Mouse (Mus musculus) forebrain, embryonic 10.5 days (tissue): ENCODE results near the gene Aff1. TPM values are rescaled to one million over a fixed set of nuclear protein-coding genes. Genes with fewer than 3 reads are reported as not detected.

ENCODE experiments used
- DNase-seq: peaks from one replicate; pipeline ENCODE4 v3.0.0-alpha.2; 2017; ENCODE audit warnings: low spot score; ENCODE audit errors: extremely low spot score
- H3K27ac ChIP-seq: fragments of 300-500 bp; sonication (generic); 2 replicates; pipeline ENCODE4 v1.5.1; 2016; ENCODE audit warnings: mild to moderate bottlenecking
- H3K27me3 ChIP-seq: fragments of 300-500 bp; sonication (generic); 2 replicates; pipeline ENCODE4 v1.6.1; 2016; ENCODE audit warnings: mild to moderate bottlenecking; ENCODE audit not compliant: poor library complexity, severe bottlenecking
- H3K36me3 ChIP-seq: fragments of 300-500 bp; sonication (generic); replicated peaks from 2 replicates; pipeline ENCODE4 v1.6.1; 2016; ENCODE audit warnings: mild to moderate bottlenecking, moderate library complexity
- H3K4me1 ChIP-seq: fragments of 300-500 bp; sonication (generic); 2 replicates; pipeline ENCODE4 v1.6.1; 2016
- H3K4me3 ChIP-seq: fragments of 300-500 bp; sonication (generic); 2 replicates; pipeline ENCODE4 v1.5.1; 2016; ENCODE audit warnings: mild to moderate bottlenecking, moderate library complexity
- H3K9me3 ChIP-seq: fragments of 300-500 bp; sonication (generic); 2 replicates; pipeline ENCODE4 v1.6.1; 2016; ENCODE audit warnings: mild to moderate bottlenecking, moderate library complexity
- WGBS: fragments of 180-500 bp; shearing (Covaris S2); methylation state at CpG from one replicate; pipeline ENCODE4 v1.1.7; 2016; 5-methylcytosine and 5-hydroxymethylcytosine counted together
- polyA plus RNA-seq: library from polyadenylated mRNA; unstranded; fragments of >200 nt; fragmentation: Nextera tagmentation; extraction: Ambion mirVana; gene quantifications from 2 replicates; pipeline ENCODE4 v1.2.1, GENCODE M21; 2016

Aff1 gene
- polyA plus RNA-seq, 1 experiment from 2014 or later: 5.1 TPM

DNA sequence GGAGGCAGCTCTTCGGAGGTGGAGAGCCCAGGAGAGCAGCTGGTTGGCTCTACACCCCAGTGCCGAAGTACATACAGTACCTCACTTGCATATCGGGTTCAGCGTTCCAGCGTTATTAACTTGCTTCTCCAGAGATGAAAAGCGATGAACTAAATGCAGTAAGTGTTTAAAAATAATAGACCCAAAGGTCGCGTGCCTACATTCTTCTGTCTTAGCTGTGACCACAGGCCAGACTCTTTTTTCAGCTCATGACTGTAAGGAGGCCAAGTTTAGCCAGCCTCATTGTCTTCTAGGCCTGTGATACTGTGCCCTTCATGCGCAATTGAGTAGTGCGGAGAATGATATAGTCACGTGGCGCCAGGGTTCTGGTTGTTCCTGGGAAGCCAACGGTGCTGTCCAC is 83.3 kb downstream of the Aff1 start:
- WGBS: 88% methylated on average over 13 of the region's 13 CpGs
- no peak for DNase-seq
- H3K27ac ChIP-seq: peak overlapping the region; percentile 87
- H3K4me3 ChIP-seq: no peak overlapping the region
- H3K9me3 ChIP-seq: no peaks in the 10 kb centered on the region
- no peaks in the 10 kb centered on the region for H3K27me3 ChIP-seq
- H3K4me1 ChIP-seq: peaks cover 95% of the 10 kb centered on the region
- H3K36me3 ChIP-seq: 0 out of 2 replicates have a peak, but pooled peaks cover 1% of the 10 kb centered on the region

DNA sequence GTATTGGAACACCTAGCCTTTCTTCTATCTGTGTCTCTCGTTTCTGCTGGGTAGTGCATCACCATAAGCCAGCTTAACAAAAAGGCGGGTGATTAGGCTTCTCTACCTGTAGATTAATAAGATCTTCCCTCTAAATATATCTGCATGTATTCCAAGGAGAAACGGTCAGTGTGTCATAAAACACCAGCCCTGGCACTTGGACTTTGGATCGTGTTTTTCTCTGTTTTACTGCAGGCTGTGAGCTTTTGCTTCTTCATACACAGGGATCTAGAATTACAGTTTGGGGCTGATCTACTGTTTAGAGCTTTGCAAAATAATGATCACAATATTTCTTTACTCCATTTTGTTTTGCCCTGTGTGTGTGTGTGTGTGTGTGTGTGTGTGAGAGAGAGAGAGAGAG is 84.7 kb downstream of the Aff1 start:
- no peak for DNase-seq
- no peak overlapping the region for H3K4me3 ChIP-seq
- no peaks in the 10 kb centered on the region for H3K9me3 ChIP-seq
- WGBS: 74% methylated on average over 4 of the region's 4 CpGs
- H3K27me3 ChIP-seq: no peaks in the 10 kb centered on the region
- H3K36me3 ChIP-seq: no peaks in the 10 kb centered on the region
- peak overlapping the region; percentile 86 for H3K27ac ChIP-seq
- H3K4me1 ChIP-seq: peaks cover 98% of the 10 kb centered on the region

DNA sequence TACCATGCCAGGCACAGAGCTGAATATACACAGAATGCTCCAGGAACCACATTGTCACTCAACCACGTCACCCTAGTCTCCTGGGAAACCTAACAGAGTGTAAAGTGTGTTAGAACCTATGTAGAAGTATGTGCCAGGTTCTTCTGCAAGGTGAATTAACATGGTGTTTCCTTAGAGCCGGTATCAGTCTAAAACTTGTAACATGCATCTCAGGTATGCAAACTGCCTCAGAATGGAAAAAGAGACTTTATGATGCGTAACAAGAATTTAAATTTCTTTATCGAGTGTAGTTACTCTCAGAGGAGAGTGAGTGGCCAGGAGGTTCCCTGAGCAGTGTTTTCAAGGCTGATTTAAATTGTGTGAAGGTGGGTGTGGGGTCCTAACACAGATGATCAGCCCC is 85.3 kb downstream of the Aff1 start:
- H3K4me1 ChIP-seq: peaks cover 98% of the 10 kb centered on the region
- no peak for DNase-seq
- no peaks in the 10 kb centered on the region for H3K9me3 ChIP-seq
- peak overlapping the region; percentile 86 for H3K27ac ChIP-seq
- H3K36me3 ChIP-seq: no peaks in the 10 kb centered on the region
- WGBS: 56% methylated on average over 4 of the region's 4 CpGs
- H3K27me3 ChIP-seq: no peaks in the 10 kb centered on the region
- peak overlapping the region; percentile 44; the same call in 1 of the 2 replicates for H3K4me3 ChIP-seq

DNA sequence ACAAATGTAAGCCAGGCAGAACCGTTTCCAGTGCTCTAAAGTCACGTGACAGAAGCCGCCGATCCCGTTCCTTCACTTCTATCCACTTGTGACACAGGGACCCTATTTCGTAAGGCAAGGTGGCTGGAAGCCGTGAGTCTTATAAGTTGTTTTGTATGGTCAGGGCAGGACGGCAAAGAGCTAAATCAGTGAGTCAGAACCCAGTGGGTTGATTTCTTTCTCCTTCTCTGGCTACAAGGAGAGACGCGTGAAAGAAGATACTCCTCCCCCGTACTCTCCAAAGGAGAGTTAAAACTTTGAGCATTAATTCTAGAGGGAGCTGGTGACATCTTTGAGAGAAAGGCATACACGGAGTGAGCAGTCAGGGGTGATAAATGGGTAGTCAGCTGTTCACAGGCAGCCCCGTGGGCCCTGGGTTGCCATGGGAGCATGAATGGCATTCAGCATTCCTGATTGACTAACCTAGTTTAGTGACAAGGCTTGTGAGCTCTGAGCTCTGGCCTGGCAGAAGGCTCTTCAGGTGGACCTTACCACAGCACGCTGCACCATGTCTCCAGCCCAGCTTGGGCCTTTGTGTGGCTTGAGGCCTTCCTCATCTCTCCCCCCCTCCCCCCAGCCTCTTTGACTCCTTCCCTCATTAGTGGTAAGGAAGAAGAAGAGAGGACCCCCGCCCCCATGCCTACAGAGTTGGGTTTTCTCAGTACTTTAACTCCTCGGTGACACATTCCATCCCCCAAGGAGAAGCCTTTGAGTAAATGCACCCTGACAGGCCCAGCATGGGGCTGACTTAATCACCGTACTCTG is 86.3 kb downstream of the Aff1 start:
- H3K4me3 ChIP-seq: peak overlapping the region; percentile 44
- peaks cover 93% of the 10 kb centered on the region for H3K4me1 ChIP-seq
- 1% methylated on average over 17 of the region's 17 CpGs for WGBS

DNA sequence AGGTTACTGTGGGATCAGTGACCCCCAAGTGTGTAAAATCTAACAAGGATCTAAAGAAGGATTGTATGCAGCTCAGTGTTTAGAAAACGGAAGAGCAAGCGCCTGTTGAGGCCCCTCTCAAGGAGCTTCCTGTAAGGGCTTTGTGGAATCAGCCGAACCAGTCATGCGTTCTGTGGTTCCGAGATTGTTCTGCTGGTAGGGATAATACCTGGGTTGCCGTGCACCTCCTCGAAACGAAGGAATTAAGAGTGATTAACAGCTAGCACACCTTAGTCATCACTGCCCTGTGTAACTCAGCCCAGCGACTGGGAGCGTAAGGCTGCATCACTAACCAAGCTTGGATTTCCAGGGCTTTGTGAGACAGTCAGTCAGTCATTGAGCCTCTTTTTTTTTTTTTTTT is 87.7 kb downstream of the Aff1 start:
- peak overlapping the region; percentile 7; the same call in 1 of the 2 replicates for H3K4me3 ChIP-seq
- H3K27me3 ChIP-seq: no peaks in the 10 kb centered on the region; the same call in 1 of the 2 replicates
- H3K4me1 ChIP-seq: peaks cover 80% of the 10 kb centered on the region
- peak overlapping the region; percentile 86 for H3K27ac ChIP-seq
- no peak for DNase-seq
- peaks cover 15% of the 10 kb centered on the region for H3K36me3 ChIP-seq
- H3K9me3 ChIP-seq: no peaks in the 10 kb centered on the region
- whole genome bisulfite sequencing: 11% methylated on average over 10 of the region's 10 CpGs

More for the DNA sequence above, 86.3 kb downstream of the Aff1 start:
- Histone ChIP-seq H3K27ac (peak overlapping the region; percentile 86), H3K9me3 (no peaks in the 10 kb centered on the region), H3K36me3 (peaks cover 2% of the 10 kb centered on the region), H3K27me3 (no peaks in the 10 kb centered on the region; the same call in 1 of the 2 replicates)
- DNase-seq: peak; percentile 87

DNA sequence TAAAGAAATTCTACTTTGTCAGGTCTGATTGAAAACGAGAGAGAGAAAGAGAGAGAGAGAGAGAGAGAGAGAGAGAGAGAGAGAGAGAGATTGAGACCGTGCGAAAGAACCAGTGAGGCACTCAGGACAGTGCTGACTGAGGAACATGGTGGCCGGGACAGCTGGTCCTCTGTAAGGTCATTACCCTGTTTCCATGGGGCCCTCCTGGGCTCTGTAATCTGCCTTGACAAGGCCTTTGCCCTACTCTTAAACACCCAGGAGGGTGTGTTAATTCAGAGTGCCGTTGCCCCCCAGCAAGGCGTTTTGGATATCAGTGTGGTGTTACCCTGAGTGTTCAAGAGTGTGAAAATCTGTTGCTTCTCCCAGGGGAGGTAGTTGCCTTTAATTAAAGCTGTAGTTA is 88.1 kb downstream of the Aff1 start:
- peak overlapping the region; percentile 75 for H3K27ac ChIP-seq
- H3K9me3 ChIP-seq: no peaks in the 10 kb centered on the region
- no peak overlapping the region for H3K4me3 ChIP-seq
- DNase-seq: no peak
- H3K27me3 ChIP-seq: no peaks in the 10 kb centered on the region; the same call in 1 of the 2 replicates
- WGBS: 23% methylated on average over 6 of the region's 6 CpGs
- peaks cover 19% of the 10 kb centered on the region for H3K36me3 ChIP-seq
- peaks cover 76% of the 10 kb centered on the region for H3K4me1 ChIP-seq

DNA sequence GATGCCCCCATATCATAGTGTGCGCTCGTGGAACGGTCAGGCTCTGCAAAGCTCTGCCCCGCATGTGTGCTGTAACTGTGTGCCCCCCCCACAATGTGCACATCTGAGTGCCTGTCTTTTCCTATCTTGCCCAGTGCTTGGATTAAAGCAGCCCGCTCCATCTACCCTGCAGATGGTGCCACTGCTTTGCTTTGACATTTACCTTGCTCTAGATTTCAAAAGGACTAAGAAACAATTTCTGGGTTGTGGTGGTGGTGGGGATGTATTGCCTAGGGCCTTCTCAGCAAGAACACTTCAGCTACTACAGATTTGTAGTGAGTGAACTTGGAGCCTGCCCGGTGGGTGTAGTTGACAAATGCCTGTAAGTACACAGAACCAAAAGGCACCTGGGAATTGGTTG is 88.7 kb downstream of the Aff1 start:
- no peak overlapping the region for H3K4me3 ChIP-seq
- 82% methylated on average over 6 of the region's 6 CpGs for WGBS
- peaks cover 70% of the 10 kb centered on the region for H3K4me1 ChIP-seq
- peak overlapping the region; percentile 75 for H3K27ac ChIP-seq
- no peaks in the 10 kb centered on the region for H3K9me3 ChIP-seq
- no peak for DNase-seq
- H3K36me3 ChIP-seq: peaks cover 24% of the 10 kb centered on the region
- no peaks in the 10 kb centered on the region; the same call in 1 of the 2 replicates for H3K27me3 ChIP-seq

DNA sequence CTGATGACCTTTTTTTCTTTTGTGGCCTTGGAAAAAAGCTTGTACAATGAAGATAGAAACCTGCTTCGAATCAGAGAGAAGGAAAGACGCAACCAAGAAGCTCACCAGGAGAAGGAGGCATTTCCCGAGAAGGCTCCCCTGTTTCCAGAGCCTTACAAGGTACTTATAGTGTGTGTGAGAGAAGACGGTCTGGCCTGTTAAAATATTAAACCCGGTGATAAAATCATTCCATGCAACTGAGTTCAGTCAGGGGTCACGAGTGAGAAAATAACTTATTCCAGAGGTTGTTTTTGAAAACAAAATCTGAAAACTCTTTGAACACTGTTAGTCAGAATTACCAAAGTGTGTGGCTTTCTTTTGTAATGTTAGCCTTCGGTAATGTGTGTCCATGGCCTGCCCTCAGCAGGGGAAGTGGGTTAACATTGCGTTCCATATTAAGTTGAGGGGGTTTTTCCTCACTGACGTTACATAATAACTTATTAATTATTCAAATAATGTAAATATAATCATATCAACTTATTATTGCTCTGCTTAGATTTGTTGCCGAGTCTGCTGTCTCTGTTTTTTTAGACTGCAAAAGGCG is 91.0 kb downstream of the Aff1 start:
- Histone ChIP-seq H3K27ac (0 out of 2 replicates have a peak overlapping the region, but pooled peaks have one; percentile 13), H3K4me3 (no peak overlapping the region), H3K27me3 (no peaks in the 10 kb centered on the region; the same call in 1 of the 2 replicates), H3K4me1 (peaks cover 63% of the 10 kb centered on the region), H3K9me3 (no peaks in the 10 kb centered on the region), H3K36me3 (peaks cover 24% of the 10 kb centered on the region)
- WGBS: 90% methylated on average over 11 of the region's 11 CpGs
- no peak for DNase-seq

DNA sequence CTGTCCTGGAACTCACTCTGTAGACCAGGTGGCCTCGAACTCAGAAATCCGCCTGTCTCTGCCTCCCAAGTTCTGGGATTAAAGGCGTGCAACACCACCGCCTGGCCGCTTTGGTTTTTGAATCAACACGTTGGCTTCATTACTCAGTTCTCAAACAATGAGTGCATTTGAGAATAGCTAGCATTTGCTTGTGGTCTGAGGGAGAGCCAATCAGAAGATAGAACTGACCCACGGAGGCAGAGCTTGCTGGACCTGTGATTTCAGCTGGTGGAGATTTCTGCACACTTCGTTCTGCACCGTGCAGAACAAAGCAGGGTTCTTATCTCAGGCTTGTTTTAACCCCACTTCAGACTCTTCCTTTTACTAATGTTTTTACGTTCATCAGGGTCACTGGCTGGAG is 93.9 kb downstream of the Aff1 start:
- no peaks in the 10 kb centered on the region; the same call in 1 of the 2 replicates for H3K27me3 ChIP-seq
- H3K4me1 ChIP-seq: peaks cover 51% of the 10 kb centered on the region
- no peak overlapping the region for H3K27ac ChIP-seq
- WGBS: 84% methylated on average over 10 of the region's 10 CpGs
- no peaks in the 10 kb centered on the region for H3K9me3 ChIP-seq
- no peak overlapping the region for H3K4me3 ChIP-seq
- no peak for DNase-seq
- peaks cover 24% of the 10 kb centered on the region for H3K36me3 ChIP-seq

DNA sequence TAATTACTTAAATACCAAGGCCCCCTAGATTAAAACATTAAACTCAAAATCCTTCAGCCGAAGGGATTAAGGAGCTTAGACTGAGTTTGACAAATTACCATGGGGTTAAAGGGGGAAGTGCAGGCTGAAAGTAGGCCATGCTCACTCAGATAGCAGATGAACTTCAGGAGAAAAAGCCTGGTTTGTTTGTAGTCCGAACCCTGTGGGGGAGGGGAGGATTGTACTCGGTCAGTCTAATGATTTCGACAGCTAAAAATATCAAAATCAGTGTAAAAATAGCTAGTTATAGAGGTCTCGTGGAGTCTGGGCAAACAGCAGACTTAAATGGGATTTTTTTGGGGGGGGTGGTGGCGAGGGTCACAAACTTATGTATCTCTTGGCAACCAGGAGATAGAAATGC is 96.3 kb downstream of the Aff1 start:
- 50% methylated on average over 6 of the region's 6 CpGs for WGBS
- H3K4me3 ChIP-seq: no peak overlapping the region
- DNase-seq: no peak
- no peaks in the 10 kb centered on the region; the same call in 1 of the 2 replicates for H3K27me3 ChIP-seq
- no peaks in the 10 kb centered on the region for H3K9me3 ChIP-seq
- H3K36me3 ChIP-seq: peaks cover 28% of the 10 kb centered on the region
- peaks cover 32% of the 10 kb centered on the region for H3K4me1 ChIP-seq
- peak overlapping the region; percentile 51; the same call in 1 of the 2 replicates for H3K27ac ChIP-seq

DNA sequence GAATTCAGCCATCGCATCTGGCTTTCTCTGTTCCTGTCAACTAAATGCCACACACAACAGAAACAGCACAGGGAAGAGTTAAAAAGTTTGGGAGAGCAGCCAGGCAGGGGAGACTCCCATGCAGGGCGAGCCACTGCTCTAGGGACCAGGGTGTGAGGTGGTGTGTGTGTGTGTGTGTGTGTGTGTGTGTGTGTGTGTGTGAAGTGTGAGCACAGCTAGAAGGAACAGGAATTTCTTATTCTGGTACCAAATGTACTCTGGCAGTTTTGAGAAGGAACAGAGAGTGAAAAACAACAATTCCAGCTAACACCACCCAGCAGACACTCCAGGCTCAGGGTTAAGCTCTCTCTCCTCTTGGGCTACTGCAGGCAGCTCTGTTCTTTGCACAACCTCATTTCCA is 96.8 kb downstream of the Aff1 start:
- 44% methylated on average over 2 of the region's 2 CpGs for WGBS
- DNase-seq: no peak
- Histone ChIP-seq H3K9me3 (no peaks in the 10 kb centered on the region), H3K27me3 (no peaks in the 10 kb centered on the region; the same call in 1 of the 2 replicates), H3K36me3 (peaks cover 23% of the 10 kb centered on the region), H3K4me1 (peaks cover 32% of the 10 kb centered on the region), H3K4me3 (no peak overlapping the region), H3K27ac (peak overlapping the region; percentile 51; the same call in 1 of the 2 replicates)

DNA sequence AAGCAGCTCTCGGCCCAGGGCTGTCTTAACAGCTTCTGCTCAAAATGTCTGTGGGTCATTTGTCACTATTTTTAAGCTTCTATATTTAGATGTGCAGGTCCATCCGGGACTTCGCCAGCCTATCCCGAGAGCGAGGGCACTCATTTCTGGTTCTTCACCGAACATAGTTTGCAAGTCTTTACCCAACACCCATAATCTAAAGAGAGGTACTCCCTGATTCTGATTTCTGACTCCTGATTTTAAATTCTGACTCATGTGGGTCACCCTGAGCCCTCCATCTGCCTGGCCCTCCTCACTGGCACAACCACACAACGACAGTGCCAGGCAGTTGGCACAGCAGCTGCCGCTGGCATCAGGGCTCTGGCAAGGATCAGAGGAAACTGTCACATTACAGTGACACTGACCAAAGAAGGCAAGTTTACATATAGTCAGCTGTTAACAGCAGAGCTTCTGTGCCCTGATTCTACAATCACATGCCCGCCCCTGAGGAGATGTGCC is 97.5 kb downstream of the Aff1 start:
- WGBS: 91% methylated on average over 9 of the region's 9 CpGs
- no peaks in the 10 kb centered on the region for H3K9me3 ChIP-seq
- no peak overlapping the region for H3K4me3 ChIP-seq
- H3K27me3 ChIP-seq: no peaks in the 10 kb centered on the region
- H3K36me3 ChIP-seq: peaks cover 16% of the 10 kb centered on the region
- peaks cover 32% of the 10 kb centered on the region for H3K4me1 ChIP-seq
- DNase-seq: no peak
- no peak overlapping the region for H3K27ac ChIP-seq

DNA sequence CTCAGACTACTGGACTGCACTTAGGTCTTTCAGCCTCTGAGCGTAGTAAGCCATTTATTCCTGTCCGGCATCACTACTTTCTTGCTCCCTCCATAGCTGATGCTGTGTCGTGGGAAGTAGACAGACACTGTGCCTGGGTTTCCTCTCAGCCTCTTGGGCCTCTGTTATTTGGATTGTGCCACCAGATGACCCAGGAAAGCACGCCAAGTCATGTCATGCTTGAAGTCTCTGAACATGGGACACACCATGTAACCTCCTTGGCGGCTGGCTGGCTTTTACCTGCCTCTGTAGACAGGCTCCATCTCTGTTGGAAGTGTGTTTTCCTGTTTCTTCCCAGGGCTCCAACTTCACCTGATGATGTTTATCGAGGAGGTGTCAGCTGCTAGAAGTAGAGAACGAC is 99.6 kb downstream of the Aff1 start:
- no peaks in the 10 kb centered on the region for H3K9me3 ChIP-seq
- peaks cover 6% of the 10 kb centered on the region; the same call in 1 of the 2 replicates for H3K36me3 ChIP-seq
- no peaks in the 10 kb centered on the region for H3K27me3 ChIP-seq
- 88% methylated on average over 7 of the region's 7 CpGs for WGBS
- peaks cover 25% of the 10 kb centered on the region for H3K4me1 ChIP-seq
- H3K4me3 ChIP-seq: no peak overlapping the region
- DNase-seq: no peak
- H3K27ac ChIP-seq: no peak overlapping the region
